Comparison of ENCODE assay signal across 15 mouse cellular contexts in the genomic region with DNA sequence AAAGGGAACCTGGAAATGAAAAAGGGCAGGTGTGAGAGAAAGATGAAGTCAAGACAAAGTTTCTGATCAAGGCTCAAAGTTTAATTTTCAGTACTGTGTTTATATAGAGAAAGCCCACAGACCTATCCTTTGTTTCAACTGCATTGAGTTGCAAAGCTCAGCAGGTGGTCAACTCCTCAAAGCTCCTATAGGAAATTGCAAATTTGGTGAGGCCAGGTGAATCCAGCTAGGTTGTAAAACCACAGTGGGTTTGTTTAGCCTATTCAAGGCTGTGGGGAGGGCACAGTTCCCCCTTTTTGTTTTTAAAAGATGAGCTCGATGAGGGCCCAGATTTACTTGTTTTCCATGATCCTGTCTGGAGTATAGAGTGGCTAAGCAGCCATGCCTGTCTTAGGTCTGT.
"Had no signal": no experiment of that assay in that cellular context is flagged by ENCODE, and none has a peak within 500 bp of the region (broad histone marks: within the 10 kb centered on the region; RNA-seq: fewer than 3 reads in every experiment).

No protein-coding gene starts in this region.

- H3K4me3 ChIP-seq: neural tube, embryonic 13.5 days; neural tube, embryonic 15.5 days; stomach, embryonic 15.5 days had no signal

- H3K27me3 ChIP-seq: neural tube, embryonic 13.5 days; neural tube, embryonic 15.5 days; stomach, embryonic 15.5 days had no signal

- DNase-seq: retina, postnatal 1 day; right cerebral cortex, adult 18-20 months; right cerebral cortex, postnatal 14 days; right cerebral cortex, postnatal 25 days; spleen, adult 18-20 months; thymus, adult 18-20 months; thymus, adult 2 months; thymus, postnatal 14 days; thymus, postnatal 25 days; thymus, postnatal 36 days; thymus, postnatal 4 days had no signal

- H3K9me3 ChIP-seq: neural tube, embryonic 15.5 days; stomach, embryonic 15.5 days had no signal

- H3K27ac ChIP-seq: neural tube, embryonic 13.5 days; neural tube, embryonic 15.5 days; stomach, embryonic 15.5 days; stomach, postnatal 0 days had no signal

- H3K36me3 ChIP-seq: neural tube, embryonic 13.5 days; neural tube, embryonic 15.5 days; stomach, embryonic 15.5 days had no signal

- H3K4me1 ChIP-seq: neural tube, embryonic 13.5 days had no signal
